Mouse (Mus musculus) c-Kit-positive CD71-positive TER-119-negative erythroid progenitor cells, embryonic 14.5 days (primary cell): ENCODE data around the gene Rimkla.

Experiments
- DNase-seq: peaks from one replicate; pipeline ENCODE4 v3.0.0-alpha.2; 2013; ENCODE audit warnings: low read depth

Gene Rimkla

GRCm38 (mm10) chr4:119417894-119418293 is 74.5 kb downstream of the Rimkla start:
- peak; percentile 50 for DNase-seq

GRCm38 (mm10) chr4:119417270-119417669 is 75.2 kb downstream of the Rimkla start:
- no peak for DNase-seq
